ENCODE assay signal across 13 mouse cellular contexts in the genomic region with DNA sequence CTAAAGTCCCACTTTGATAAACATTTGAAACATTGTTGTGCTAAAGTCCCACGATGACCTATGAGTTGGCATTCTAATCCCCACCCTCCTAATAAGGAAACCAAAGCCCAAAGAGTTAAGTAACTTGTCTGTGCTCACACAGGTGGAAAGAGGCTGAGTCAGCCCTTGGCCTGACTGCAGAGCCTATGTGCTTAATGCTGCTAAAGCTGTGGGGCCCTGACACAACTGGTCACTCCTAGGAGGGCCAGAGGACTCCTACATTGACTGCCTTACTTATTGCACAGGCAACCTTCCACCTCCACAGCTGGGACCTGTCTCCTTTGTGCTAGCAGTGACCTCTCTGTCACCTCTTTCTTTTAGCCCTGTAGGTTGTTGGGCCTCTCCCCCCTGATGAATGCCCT.
DNase-seq lines count a peak whose midpoint lies in the region; TF ChIP-seq lines count a peak whose summit lies in the region.
"Had no signal": no experiment of that assay in that cellular context is flagged by ENCODE, and none has a peak within 500 bp of the region (broad histone marks: within the 10 kb centered on the region; RNA-seq: fewer than 3 reads in every experiment).

No protein-coding gene starts in this region.

- no peaks in the 10 kb centered on the region for H3K9me3 ChIP-seq in ES-E14 (ENCODE audit: control insufficient read depth, insufficient read depth, low read depth, low read length)
- H3K9me3 ChIP-seq: embryonic facial prominence, embryonic 13.5 days; G1E; hindbrain, embryonic 15.5 days had no signal

- H3K36me3 ChIP-seq in kidney, adult 2 months (ENCODE audit: control insufficient read depth, insufficient read depth, low read length), result no peaks in the 10 kb centered on the region
- H3K36me3 ChIP-seq in ES-E14 (ENCODE audit: control insufficient read depth, insufficient read depth, low read length, poor library complexity, severe bottlenecking), result no peaks in the 10 kb centered on the region
- H3K36me3 ChIP-seq: embryonic facial prominence, embryonic 13.5 days; G1E; hindbrain, embryonic 15.5 days had no signal

- no peaks in the 10 kb centered on the region for H3K27me3 ChIP-seq in kidney, adult 2 months (replicated peaks; ENCODE audit: control insufficient read depth, insufficient read depth, low read length)
- H3K27me3 ChIP-seq: embryonic facial prominence, embryonic 13.5 days; hindbrain, embryonic 15.5 days had no signal

- TF ChIP-seq POLR2A in kidney, adult 2 months (IDR thresholded peaks at IDR 0.05; ENCODE audit: low read depth, low read length), result no peak

- no peak overlapping the region for H3K27ac ChIP-seq in kidney, adult 2 months (ENCODE audit: insufficient read depth, low read depth, low read length)
- H3K27ac ChIP-seq in ES-E14 (ENCODE audit: insufficient read depth, low read depth, low read length, poor library complexity, severe bottlenecking), result no peak overlapping the region
- H3K27ac ChIP-seq: embryonic facial prominence, embryonic 13.5 days; hindbrain, embryonic 15.5 days; left cerebral cortex, adult 2 months had no signal

- no peak overlapping the region for H3K4me3 ChIP-seq in kidney, adult 2 months (ENCODE audit: insufficient read depth, low read depth, low read length)
- no peak overlapping the region for H3K4me3 ChIP-seq in ES-E14 (ENCODE audit: insufficient read depth in 1 of 2, low read depth in 1 of 2, low read length in 2 of 2, poor library complexity in 1 of 2, severe bottlenecking in 1 of 2)
- H3K4me3 ChIP-seq: embryonic facial prominence, embryonic 13.5 days; hindbrain, embryonic 15.5 days; left cerebral cortex, adult 2 months; myocyte had no signal

- no peak overlapping the region for H3K9ac ChIP-seq in ES-E14 (ENCODE audit: insufficient read depth, low read depth, low read length, poor library complexity, severe bottlenecking)
- H3K9ac ChIP-seq: embryonic facial prominence, embryonic 13.5 days; hindbrain, embryonic 15.5 days had no signal

- WGBS in kidney, adult 2 months, result 48% methylated on average over 1 of the region's 1 CpGs

- TF ChIP-seq CTCF in kidney, adult 2 months (conservative IDR thresholded peaks at IDR 0.05; ENCODE audit: insufficient read depth, insufficient read length, low read depth, low read length), result no peak

- DNase-seq in kidney, postnatal 10 days, result peak; percentile 34
- DNase-seq in kidney, adult 2 months, result no peak
- DNase-seq in ES-E14 (ENCODE audit: low read depth, low spot score), result peak; percentile 45
- peak; percentile 74 for DNase-seq in gonadal fat pad, adult 2 months (ENCODE audit: low read depth)
- peak; percentile 35 for DNase-seq in retina, embryonic 14.5 days (ENCODE audit: low spot score)
- DNase-seq in ovary, adult 18-20 months (ENCODE audit: low spot score), result no peak
- no peak for DNase-seq in c-Kit-positive CD71-positive TER-119-positive erythroid progenitor cells, embryonic 14.5 days (ENCODE audit: low spot score)
- DNase-seq: cerebellum, adult 11-12 months had no signal

- H3K4me1 ChIP-seq in kidney, adult 2 months (ENCODE audit: control insufficient read depth, insufficient read depth, low read length), result no peaks in the 10 kb centered on the region
- H3K4me1 ChIP-seq in ES-E14 (ENCODE audit: control insufficient read depth in 2 of 2, insufficient read depth in 2 of 2, low read length in 2 of 2, poor library complexity in 1 of 2), result peaks cover 14 to 15% of the 10 kb centered on the region in 2 experiments

- in situ Hi-C loops in ES-E14 (cut with MboI; ENCODE audit: low sequenced_read_pairs in 2 of 2, unreplicated experiment in 2 of 2), result no loop called here

TF ChIP-seq in ES-E14, 5 proteins besides CTCF, POLR2A, EP300 and RAD21:
- TF ChIP-seq MAFK (IDR thresholded peaks at IDR 0.05; ENCODE audit: insufficient read depth, low read depth, low read length) (peak; percentile 80), HCFC1 (IDR thresholded peaks at IDR 0.05; ENCODE audit: borderline replicate concordance, insufficient read depth, low read length) (no peak)

Comparison
In these comparisons a context has a peak if more than half of its experiments do, and no peak if none do; other contexts are left out.
1. DNase-seq: peak in kidney, postnatal 10 days (single experiment), ES-E14 (single experiment), gonadal fat pad, adult 2 months (single experiment) and retina, embryonic 14.5 days (single experiment); none in kidney, adult 2 months (single experiment), ovary, adult 18-20 months (single experiment) and c-Kit-positive CD71-positive TER-119-positive erythroid progenitor cells, embryonic 14.5 days (single experiment).